Mouse (Mus musculus) frontal cortex, postnatal 36 days (tissue): ENCODE measurements around the gene S100pbp.

Experiments
- DNase-seq, 2 experiments: peaks; one replicate each; pipeline ENCODE4 v3.0.0; 2022; ENCODE audit warnings: low spot score in 2 of 2

S100pbp gene

DNA sequence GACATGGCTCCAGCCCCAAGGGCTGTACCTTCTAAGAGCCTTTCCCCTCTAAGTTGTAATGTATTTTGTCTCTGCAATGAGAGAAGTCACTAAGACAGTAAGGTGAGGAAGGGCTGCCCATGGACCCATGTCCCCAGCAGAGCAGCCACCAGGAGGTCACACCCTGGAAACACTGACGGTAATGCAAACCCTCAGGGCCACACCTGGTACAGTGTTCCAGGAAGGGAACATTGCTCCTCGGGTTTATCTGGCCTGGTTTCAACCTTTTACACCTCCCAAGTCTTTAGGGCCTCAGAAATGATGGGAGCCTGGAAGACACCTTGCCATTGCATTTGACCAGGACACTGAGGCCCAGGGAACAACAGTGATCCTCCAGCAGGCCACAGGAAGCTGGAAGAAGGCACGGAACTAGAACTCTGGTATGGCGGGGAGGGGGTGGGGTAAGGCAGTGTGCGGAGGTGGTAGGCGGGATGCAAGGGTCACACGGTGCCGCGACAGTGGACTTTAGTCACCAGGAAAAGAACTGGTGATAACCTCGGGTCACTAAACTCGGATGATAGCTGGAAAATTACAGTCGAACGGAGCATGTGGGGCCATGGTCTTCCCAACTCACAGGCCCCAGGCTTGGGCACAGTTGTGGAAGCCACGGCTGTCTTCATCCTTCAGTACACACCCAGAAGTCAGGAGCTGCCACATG, 87.2 kb downstream of the S100pbp start:
- no peak for DNase-seq
